Comparison of ENCODE assay signal across 17 mouse cellular contexts in genomic region chr9:58169426-58169825, GRCm38 (mm10). TPM values are rescaled to one million over a fixed set of nuclear protein-coding genes. Genes with fewer than 3 reads are reported as not detected.
"Had no signal": no experiment of that assay in that cellular context is flagged by ENCODE, and none has a peak within 500 bp of the region (broad histone marks: within the 10 kb centered on the region; RNA-seq: fewer than 3 reads in every experiment).

No protein-coding gene starts in this region.

- H3K27me3 ChIP-seq: liver, embryonic 15.5 days; neural tube, embryonic 13.5 days; stomach, embryonic 15.5 days had no signal

- H3K4me2 ChIP-seq: liver, embryonic 11.5 days; liver, embryonic 15.5 days; neural tube, embryonic 13.5 days; stomach, embryonic 15.5 days had no signal

- H3K4me1 ChIP-seq: liver, embryonic 15.5 days; stomach, embryonic 15.5 days had no signal

- H3K9ac ChIP-seq: liver, embryonic 15.5 days; neural tube, embryonic 13.5 days; stomach, embryonic 15.5 days had no signal

- H3K9me3 ChIP-seq: liver, embryonic 15.5 days; midbrain, embryonic 10.5 days; stomach, embryonic 15.5 days had no signal

- DNase-seq: kidney, postnatal 10 days; kidney, postnatal 4 days; lung, adult 2 months; lung, postnatal 4 days; midbrain, embryonic 14.5 days; retina, postnatal 1 day; right cerebral cortex, postnatal 4 days; thymus, adult 2 months; thymus, postnatal 36 days had no signal

- ATAC-seq: lung, postnatal 0 days had no signal

- H3K4me3 ChIP-seq: left cerebral cortex, adult 2 months; liver, embryonic 15.5 days; midbrain, embryonic 10.5 days; neural tube, embryonic 13.5 days; stomach, embryonic 15.5 days had no signal

- H3K27ac ChIP-seq: left cerebral cortex, adult 2 months; liver, embryonic 15.5 days; neural tube, embryonic 13.5 days; stomach, embryonic 15.5 days had no signal

- H3K36me3 ChIP-seq: liver, embryonic 15.5 days; midbrain, embryonic 10.5 days; neural tube, embryonic 13.5 days; stomach, embryonic 15.5 days had no signal

RNA-seq across cellular contexts. Expression of gene Islr2, which starts 34.7 kb away (rescaled TPM):
- total RNA-seq: megakaryocyte, adult 5-6 weeks had no signal
- polyA plus RNA-seq: lung, postnatal 0 days had no signal

RNA-seq across cellular contexts. Expression of gene Ccdc33, which starts 50.8 kb away (rescaled TPM):
- total RNA-seq: megakaryocyte, adult 5-6 weeks had no signal
- polyA plus RNA-seq: liver, embryonic 11.5 days; liver, embryonic 15.5 days had no signal
